Mouse (Mus musculus): ENCODE measurements around the gene Ttll1.

- TF ChIP-seq POLR2A (IDR thresholded peaks at IDR 0.05; ENCODE audit: extremely low read depth, insufficient read depth, low read length): no peak
- no peak for TF ChIP-seq CTCF (IDR thresholded peaks at IDR 0.05; ENCODE audit: low read depth, low read length)
These were observed 64.8 kb downstream of the Ttll1 start for GRCm38 (mm10) chr15:83445908-83446307.

Measured in liver, adult 2 months (tissue).